Mouse (Mus musculus) forebrain, embryonic 12.5 days (tissue): ENCODE results near the gene 9130023H24Rik. TPM values are rescaled to one million over a fixed set of nuclear protein-coding genes. Genes with fewer than 3 reads are reported as not detected.

Experiments
- ATAC-seq: fragments of 200-750 bp; cut with Nextera tagmentation; 2 replicates; pipeline ENCODE4 v1.8.0; 2017; ENCODE audit warnings: moderate TSS enrichment; ENCODE audit not compliant: low FRiP score
- H3K27ac ChIP-seq: fragments of 300-500 bp; sonication (generic); 2 replicates; pipeline ENCODE4 v1.5.1; 2016; ENCODE audit warnings: mild to moderate bottlenecking
- H3K27me3 ChIP-seq: fragments of 300-500 bp; sonication (generic); 2 replicates; pipeline ENCODE4 v1.6.1; 2016; ENCODE audit warnings: mild to moderate bottlenecking
- H3K36me3 ChIP-seq: fragments of 300-500 bp; sonication (generic); replicated peaks from 2 replicates; pipeline ENCODE4 v1.6.1; 2016; ENCODE audit warnings: mild to moderate bottlenecking
- H3K4me1 ChIP-seq: fragments of 300-500 bp; sonication (generic); 2 replicates; pipeline ENCODE4 v1.6.1; 2016
- H3K4me2 ChIP-seq: fragments of 300-500 bp; sonication (generic); 2 replicates; pipeline ENCODE4 v1.6.1; 2016; ENCODE audit warnings: mild to moderate bottlenecking, moderate library complexity
- H3K4me3 ChIP-seq: fragments of 300-500 bp; sonication (generic); replicated peaks from 2 replicates; pipeline ENCODE4 v1.5.1; 2016; ENCODE audit warnings: mild to moderate bottlenecking
- H3K9ac ChIP-seq: fragments of 300-500 bp; sonication (generic); 2 replicates; pipeline ENCODE4 v1.6.1; 2016; ENCODE audit warnings: mild to moderate bottlenecking
- H3K9me3 ChIP-seq: fragments of 300-500 bp; sonication (generic); 2 replicates; pipeline ENCODE4 v1.6.1; 2016
- WGBS: fragments of 180-500 bp; shearing (Covaris S2); methylation state at CpG from one replicate; pipeline ENCODE4 v1.1.7; 2016; 5-methylcytosine and 5-hydroxymethylcytosine counted together
- polyA plus RNA-seq: library from polyadenylated mRNA; unstranded; fragments of >200 nt; fragmentation: Nextera tagmentation; extraction: Ambion mirVana; gene quantifications from 2 replicates; pipeline ENCODE4 v1.2.1, GENCODE M21; 2016

Gene 9130023H24Rik
- polyA plus RNA-seq, 1 experiment from 2014 or later: 11.7 TPM

DNA sequence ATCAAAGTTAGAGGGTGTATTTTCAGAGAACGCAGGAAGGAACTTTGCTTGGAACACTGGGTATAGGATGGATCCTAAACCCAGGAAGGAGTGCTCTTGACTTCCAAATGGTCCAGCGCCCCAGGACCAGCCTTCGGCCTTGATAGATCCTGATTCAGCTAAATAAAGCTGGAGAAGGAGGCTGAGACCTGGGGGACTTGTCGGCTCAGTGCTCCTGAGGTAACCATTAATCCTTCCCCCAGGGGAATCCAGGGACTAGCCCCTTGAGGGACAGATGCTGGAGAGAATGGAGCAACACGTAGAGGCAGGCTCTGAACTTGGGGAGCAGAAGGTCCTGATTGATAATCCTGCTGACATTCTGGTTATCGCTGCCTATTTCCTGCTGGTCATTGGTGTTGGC, 27.6 kb upstream of the 9130023H24Rik start, which contains the start of gene Slc5a2:
TSS of gene Slc5a2 (plus strand) at position 247 of the 400 bp plus-strand sequence.
- Histone ChIP-seq H3K4me1 (no peaks in the 10 kb centered on the region), H3K4me2 (no peak within 1 kb of the TSS), H3K9ac (no peak within 1 kb of the TSS), H3K9me3 (no peaks in the 10 kb centered on the region), H3K27ac (no peak within 1 kb of the TSS), H3K4me3 (no peak within 1 kb of the TSS), H3K36me3 (no peaks in the 10 kb centered on the region), H3K27me3 (no peaks in the 10 kb centered on the region)
- no peak for ATAC-seq
- 82% methylated on average over 6 of the region's 6 CpGs for WGBS

DNA sequence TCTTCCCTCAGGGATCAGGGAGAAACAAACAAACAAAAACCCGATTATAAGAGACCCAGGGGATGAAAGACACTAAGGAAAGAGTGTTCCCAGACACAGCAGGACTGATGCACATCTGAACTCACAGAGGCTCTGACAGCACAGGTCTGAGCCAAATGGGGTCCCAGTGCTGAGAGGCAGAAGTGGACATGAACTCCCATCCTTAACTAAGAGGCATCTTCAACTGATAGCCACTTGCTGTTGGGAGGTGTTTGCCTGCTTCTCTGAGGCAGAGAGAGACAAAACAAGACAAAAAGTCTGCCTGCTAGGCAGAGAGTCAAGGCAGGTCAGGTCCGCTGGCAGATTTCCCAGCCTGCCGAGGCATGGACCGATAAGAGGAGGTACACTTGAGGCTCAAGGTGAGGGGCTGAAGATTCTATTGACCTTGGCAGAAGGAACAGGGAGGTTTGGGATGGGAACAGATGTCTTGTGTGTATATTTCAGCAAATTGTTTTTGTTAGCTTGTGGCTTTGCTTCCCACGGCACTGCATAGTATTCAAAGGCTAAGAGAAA, 19.0 kb upstream of the 9130023H24Rik start:
- no peak overlapping the region for H3K9ac ChIP-seq
- peaks cover 14% of the 10 kb centered on the region for H3K4me1 ChIP-seq
- no peak overlapping the region for H3K4me2 ChIP-seq
- ATAC-seq: no peak
- WGBS: 60% methylated on average over 5 of the region's 5 CpGs
- no peaks in the 10 kb centered on the region for H3K9me3 ChIP-seq
- H3K4me3 ChIP-seq: no peak overlapping the region
- H3K36me3 ChIP-seq: no peaks in the 10 kb centered on the region
- no peak overlapping the region for H3K27ac ChIP-seq
- peaks cover 17% of the 10 kb centered on the region for H3K27me3 ChIP-seq

DNA sequence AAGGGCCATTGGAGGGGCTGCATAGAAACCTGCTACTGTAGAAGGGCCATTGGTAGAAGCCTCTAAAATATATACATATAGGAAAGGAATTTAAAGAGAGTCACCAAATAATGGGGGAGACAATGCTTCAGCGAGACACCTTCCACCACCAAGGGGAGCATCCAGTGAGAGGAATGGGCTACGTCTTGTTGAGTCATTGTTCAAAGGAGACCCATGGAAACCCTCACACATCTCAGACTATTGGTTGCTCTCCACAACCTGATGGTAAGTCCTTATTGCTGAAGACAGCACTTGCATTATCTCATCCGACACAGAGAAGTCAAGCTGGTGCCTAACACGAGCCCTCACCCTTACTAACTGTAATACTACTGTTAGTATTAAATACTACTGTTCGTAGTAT, 17.9 kb upstream of the 9130023H24Rik start:
- Histone ChIP-seq H3K4me2 (no peak overlapping the region), H3K9ac (no peak overlapping the region), H3K27ac (no peak overlapping the region), H3K4me1 (peaks cover 15% of the 10 kb centered on the region), H3K9me3 (no peaks in the 10 kb centered on the region), H3K4me3 (no peak overlapping the region), H3K27me3 (peaks cover 25% of the 10 kb centered on the region), H3K36me3 (no peaks in the 10 kb centered on the region)
- 88% methylated on average over 5 of the region's 5 CpGs for WGBS
- ATAC-seq: no peak

DNA sequence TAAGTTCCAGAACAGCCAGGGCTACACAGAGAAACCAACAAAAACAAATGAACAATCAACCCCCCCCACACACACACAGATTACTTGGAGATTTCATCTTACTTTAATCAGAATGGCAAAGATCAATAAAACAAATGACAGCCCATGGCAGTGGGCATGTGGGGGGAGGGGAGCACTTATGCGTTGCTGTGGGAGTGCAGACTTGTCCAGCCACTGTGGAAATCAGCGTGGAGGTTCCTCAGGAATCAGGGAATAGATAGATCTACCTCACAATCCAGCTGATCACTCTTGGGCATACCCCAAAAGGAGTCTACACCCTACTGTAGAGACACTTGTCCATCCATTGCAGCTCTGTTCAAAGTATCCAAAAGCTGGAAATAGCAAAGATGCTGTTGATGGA, 17.1 kb upstream of the 9130023H24Rik start:
- 56% methylated on average over 2 of the region's 2 CpGs for WGBS
- H3K36me3 ChIP-seq: no peaks in the 10 kb centered on the region; the same call in 1 of the 2 replicates
- no peak overlapping the region for H3K4me3 ChIP-seq
- no peaks in the 10 kb centered on the region for H3K9me3 ChIP-seq
- peaks cover 29% of the 10 kb centered on the region for H3K27me3 ChIP-seq
- H3K4me2 ChIP-seq: no peak overlapping the region
- no peak overlapping the region for H3K9ac ChIP-seq
- peaks cover 15% of the 10 kb centered on the region for H3K4me1 ChIP-seq
- H3K27ac ChIP-seq: no peak overlapping the region
- ATAC-seq: no peak

DNA sequence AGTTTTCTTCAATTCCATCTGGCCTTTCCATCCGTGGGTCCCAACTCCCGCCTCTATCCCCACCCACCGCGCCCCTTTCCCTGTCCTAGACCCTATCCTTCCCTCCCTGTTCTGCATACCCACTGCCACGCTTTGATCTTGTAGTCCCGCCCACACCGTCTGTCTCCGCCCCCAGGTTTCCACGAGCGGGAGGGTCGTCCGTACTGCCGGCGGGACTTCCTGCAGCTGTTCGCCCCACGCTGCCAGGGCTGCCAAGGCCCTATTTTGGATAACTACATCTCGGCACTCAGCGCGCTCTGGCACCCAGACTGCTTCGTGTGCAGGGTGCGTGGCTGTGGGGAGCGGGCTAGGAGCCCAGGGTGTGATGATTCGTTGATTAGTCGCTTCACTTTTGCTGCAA, 14.8 kb upstream of the 9130023H24Rik start:
- Histone ChIP-seq H3K4me3 (peak overlapping the region; percentile 32), H3K27me3 (peaks cover 45% of the 10 kb centered on the region), H3K9ac (peak overlapping the region; percentile 39), H3K4me2 (peak overlapping the region; percentile 66), H3K4me1 (peaks cover 17% of the 10 kb centered on the region), H3K27ac (no peak overlapping the region), H3K9me3 (no peaks in the 10 kb centered on the region), H3K36me3 (no peaks in the 10 kb centered on the region; the same call in 1 of the 2 replicates)
- 7% methylated on average over 24 of the region's 24 CpGs for WGBS
- ATAC-seq: peak; percentile 74; the same call in 1 of the 2 replicates

DNA sequence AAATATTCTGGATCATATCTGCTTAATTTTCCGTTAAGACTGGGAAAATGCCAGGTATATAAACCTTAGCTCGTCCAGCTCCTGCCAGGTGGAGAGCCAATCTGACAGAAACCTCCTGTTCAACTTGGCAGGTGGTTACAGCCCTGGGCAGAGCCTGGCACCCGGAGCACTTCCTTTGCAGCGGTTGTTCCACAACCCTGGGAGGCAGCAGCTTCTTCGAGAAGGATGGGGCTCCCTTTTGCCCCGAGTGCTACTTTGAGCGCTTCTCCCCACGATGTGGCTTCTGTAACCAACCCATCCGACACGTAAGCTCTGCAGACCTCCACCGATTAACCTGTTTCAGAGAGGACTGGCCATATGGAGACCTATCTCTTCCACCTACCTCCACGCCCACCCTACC, 14.1 kb upstream of the 9130023H24Rik start:
- no peaks in the 10 kb centered on the region for H3K9me3 ChIP-seq
- H3K27me3 ChIP-seq: peaks cover 50% of the 10 kb centered on the region
- no peak overlapping the region; the same call in 1 of the 2 replicates for H3K9ac ChIP-seq
- WGBS: 57% methylated on average over 12 of the region's 12 CpGs
- no peak overlapping the region for H3K27ac ChIP-seq
- peaks cover 23% of the 10 kb centered on the region for H3K4me1 ChIP-seq
- peak overlapping the region; percentile 66 for H3K4me2 ChIP-seq
- peak overlapping the region; percentile 32 for H3K4me3 ChIP-seq
- no peak for ATAC-seq
- no peaks in the 10 kb centered on the region; the same call in 1 of the 2 replicates for H3K36me3 ChIP-seq

DNA sequence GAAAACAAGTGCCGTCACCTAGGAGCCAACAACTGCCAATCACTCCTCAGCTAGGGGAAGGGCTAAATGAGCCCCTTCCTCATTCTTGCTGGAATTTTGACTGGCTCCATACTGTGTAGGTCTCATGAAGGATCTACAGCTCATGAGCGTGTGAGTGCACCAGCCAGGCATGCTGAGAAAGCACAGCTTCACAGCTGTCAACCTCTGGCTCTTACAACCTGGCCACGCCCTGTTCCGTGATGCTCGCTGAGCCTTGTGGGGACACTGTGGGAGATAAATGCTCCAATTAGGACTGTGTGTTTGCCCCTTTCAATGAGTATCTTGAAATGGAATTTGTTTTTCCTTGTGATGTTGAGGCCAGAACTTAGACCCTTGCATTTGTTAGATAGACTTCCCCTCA, 12.2 kb upstream of the 9130023H24Rik start:
- peaks cover 60% of the 10 kb centered on the region for H3K27me3 ChIP-seq
- no peak for ATAC-seq
- no peaks in the 10 kb centered on the region for H3K9me3 ChIP-seq
- peaks cover 2% of the 10 kb centered on the region for H3K36me3 ChIP-seq
- H3K4me1 ChIP-seq: peaks cover 34% of the 10 kb centered on the region
- H3K27ac ChIP-seq: no peak overlapping the region
- 80% methylated on average over 5 of the region's 5 CpGs for WGBS
- H3K4me2 ChIP-seq: no peak overlapping the region
- H3K9ac ChIP-seq: no peak overlapping the region
- no peak overlapping the region for H3K4me3 ChIP-seq

DNA sequence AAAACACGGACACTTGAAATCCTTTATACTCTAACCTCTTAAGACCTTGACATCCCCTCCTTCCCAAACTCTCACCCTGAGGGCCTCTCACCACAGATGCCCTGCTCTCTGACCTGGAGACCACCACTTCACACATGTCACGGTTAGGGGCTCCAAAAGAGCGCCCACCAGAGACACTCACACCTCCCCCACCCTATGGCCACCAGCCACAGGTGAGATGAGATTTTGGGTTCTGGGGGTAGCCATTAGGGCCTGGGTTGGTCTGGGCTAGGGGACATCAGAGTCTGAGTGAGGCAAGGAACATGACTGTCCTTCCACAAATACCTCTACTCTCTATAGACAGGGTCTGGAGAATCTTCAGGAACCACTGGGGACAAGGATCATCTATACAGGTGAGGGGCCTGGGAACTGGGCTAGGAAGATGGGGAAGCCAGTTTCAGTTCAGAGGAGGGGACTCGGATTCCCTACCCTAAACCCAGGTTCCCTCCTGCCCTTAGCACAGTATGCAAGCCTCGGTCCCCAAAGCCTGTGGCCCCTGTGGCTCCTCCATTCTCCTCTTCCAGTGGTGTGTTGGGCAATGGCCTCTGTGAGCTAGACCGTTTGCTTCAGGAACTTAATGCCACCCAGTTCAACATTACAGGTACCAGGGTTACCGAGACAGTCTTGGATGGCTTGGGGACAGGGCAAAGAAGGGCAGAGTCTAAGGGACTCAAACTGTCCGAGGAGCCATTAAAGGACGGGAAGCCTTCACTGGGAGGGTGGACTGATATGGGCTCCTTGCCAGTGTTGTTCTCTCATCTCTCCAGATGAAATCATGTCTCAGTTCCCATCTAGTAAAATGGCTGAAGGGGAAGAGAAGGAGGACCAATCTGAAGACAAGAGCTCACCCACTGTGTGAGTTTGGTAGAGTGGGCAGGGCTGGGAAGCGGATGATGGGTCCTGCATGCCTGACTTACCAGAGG, 10.5 kb upstream of the 9130023H24Rik start:
- Histone ChIP-seq H3K4me1 (peaks cover 34% of the 10 kb centered on the region), H3K36me3 (peaks cover 14% of the 10 kb centered on the region), H3K9ac (no peak overlapping the region), H3K4me2 (peak overlapping the region; percentile 61; the same call in 1 of the 2 replicates), H3K4me3 (no peak overlapping the region), H3K27ac (no peak overlapping the region), H3K9me3 (no peaks in the 10 kb centered on the region), H3K27me3 (peaks cover 58% of the 10 kb centered on the region)
- WGBS: 83% methylated on average over 10 of the region's 10 CpGs
- no peak for ATAC-seq

DNA sequence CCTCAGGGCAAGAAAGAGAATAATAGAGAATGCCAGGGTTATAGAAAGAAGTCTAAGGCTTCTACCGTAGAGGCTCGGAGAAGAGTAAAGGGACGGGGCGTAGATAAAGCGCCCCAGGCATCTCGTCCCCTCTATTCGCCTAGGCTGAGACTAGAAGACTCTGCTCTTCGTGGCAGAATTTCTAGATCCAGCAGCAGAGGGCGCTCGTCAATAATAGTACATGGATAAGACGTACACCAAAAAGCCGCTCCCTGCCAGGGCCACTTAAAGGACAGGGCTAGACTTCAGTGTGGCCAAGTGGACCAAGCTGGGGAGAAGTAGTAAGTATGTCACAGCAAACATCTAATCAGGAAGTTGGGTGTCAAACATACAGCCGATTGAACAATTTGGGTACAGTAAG, 9.6 kb upstream of the 9130023H24Rik start:
- H3K9me3 ChIP-seq: no peaks in the 10 kb centered on the region
- peak overlapping the region; percentile 38 for H3K4me3 ChIP-seq
- H3K9ac ChIP-seq: peak overlapping the region; percentile 53; the same call in 1 of the 2 replicates
- H3K4me1 ChIP-seq: peaks cover 25% of the 10 kb centered on the region
- peaks cover 22% of the 10 kb centered on the region for H3K36me3 ChIP-seq
- peak; percentile 80 for ATAC-seq
- WGBS: 2% methylated on average over 13 of the region's 13 CpGs
- H3K4me2 ChIP-seq: peak overlapping the region; percentile 61
- 0 out of 2 replicates have a peak overlapping the region, but pooled peaks have one; percentile 54 for H3K27ac ChIP-seq
- H3K27me3 ChIP-seq: peaks cover 54% of the 10 kb centered on the region

DNA sequence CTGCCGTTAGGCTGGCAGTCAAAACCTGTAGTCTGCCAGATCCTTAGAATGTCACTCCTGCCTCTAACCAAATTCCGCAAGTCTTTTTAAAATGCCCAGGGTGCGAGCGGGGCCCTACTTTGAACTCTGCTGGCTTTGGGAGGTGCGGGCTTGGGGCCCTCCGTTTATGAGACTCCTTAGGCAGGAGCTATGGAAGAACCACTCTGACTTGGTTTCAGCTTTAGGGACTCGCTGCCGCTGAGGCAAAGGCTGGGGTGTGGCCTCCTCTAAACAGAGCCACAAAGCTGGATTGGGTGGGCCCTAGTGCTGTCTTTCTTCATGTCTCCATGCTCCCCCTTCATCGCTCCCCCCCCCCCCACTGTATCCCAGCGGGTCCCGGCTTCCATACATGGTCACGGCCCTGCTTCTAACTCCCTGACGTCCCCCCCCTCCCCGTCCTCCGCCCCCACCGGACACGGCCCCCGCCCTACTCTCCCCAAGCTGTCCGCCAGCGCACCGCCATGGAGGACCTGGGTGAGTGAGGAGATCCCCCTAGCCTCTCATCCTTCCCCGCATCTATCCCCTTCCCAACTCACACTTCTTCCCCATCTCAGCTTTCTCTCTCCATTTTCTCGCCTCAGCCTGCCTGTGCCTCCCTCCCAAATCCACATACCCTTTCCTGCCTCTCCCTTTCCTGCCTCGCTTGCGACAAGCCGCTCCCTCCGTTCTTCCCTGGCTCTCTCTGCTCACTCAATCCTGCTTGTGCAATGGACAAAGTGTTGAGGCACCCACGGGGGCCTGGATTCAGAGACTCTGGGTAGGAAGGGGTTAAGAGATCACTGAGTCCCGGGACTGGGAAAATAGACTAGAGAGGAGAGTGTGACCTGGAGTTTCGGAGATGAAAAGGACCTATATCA, 8.9 kb upstream of the 9130023H24Rik start, which contains the start of gene Tgfb1i1:
TSS of gene Tgfb1i1 (plus strand) at position 317 of the 896 bp plus-strand sequence.
- Histone ChIP-seq H3K4me1 (peaks cover 19% of the 10 kb centered on the region), H3K27me3 (peaks cover 48% of the 10 kb centered on the region)

DNA sequence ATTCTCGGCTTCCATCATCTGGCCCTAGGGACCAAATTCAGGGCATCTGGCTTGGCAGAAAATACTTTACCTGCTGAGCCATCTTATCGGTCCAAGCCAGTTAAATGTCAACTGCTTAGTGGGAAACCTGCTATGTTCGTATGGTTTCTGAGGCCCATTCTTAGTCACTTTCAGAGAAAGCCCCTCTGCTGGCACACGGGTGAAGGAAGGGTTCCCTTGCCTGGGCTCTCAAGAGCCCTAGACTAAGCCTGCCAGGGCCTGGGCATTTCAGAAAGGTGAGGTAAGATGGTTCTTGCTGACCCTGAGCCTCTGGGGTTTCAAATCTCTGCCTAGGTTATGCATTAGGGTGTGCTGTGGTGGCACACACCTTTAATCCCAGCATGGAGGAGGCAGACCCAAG, 7.7 kb upstream of the 9130023H24Rik start:
- peaks cover 40% of the 10 kb centered on the region for H3K36me3 ChIP-seq
- no peak overlapping the region for H3K4me2 ChIP-seq
- no peak for ATAC-seq
- no peaks in the 10 kb centered on the region for H3K9me3 ChIP-seq
- peaks cover 41% of the 10 kb centered on the region for H3K27me3 ChIP-seq
- peaks cover 19% of the 10 kb centered on the region for H3K4me1 ChIP-seq
- no peak overlapping the region; the same call in 1 of the 2 replicates for H3K9ac ChIP-seq
- no peak overlapping the region for H3K4me3 ChIP-seq
- WGBS: 88% methylated on average over 4 of the region's 4 CpGs
- H3K27ac ChIP-seq: no peak overlapping the region

More for the DNA sequence above, 8.9 kb upstream of the 9130023H24Rik start, which contains the start of gene Tgfb1i1:
- Histone ChIP-seq H3K36me3 (peaks cover 29% of the 10 kb centered on the region), H3K4me3 (peak within 1 kb of the TSS; percentile 38), H3K9me3 (no peaks in the 10 kb centered on the region), H3K27ac (peak within 1 kb of the TSS; percentile 54; the same call in 1 of the 2 replicates), H3K4me2 (peak within 1 kb of the TSS; percentile 61), H3K9ac (peak within 1 kb of the TSS; percentile 53)
- WGBS: 3% methylated on average over 27 of the region's 30 CpGs
- peak; percentile 56; the same call in 1 of the 2 replicates for ATAC-seq
